Mouse (Mus musculus): Measurements from ENCODE around the gene Nav2.

GRCm38 (mm10) chr7:49315033-49315432 lies 406.5 kb downstream of the Nav2 start:
- no peak for TF ChIP-seq CTCF (IDR thresholded peaks at IDR 0.05)
- no peak for TF ChIP-seq EP300 (IDR thresholded peaks at IDR 0.05)

Data from lung, postnatal 0 days (tissue).